Mouse (Mus musculus) MEL-GATA-1-ER (cell line): ENCODE measurements at regions not wholly inside any gene's neighbourhood (a gene's known extent, or its start where the extent isn't known, plus 50 kb on each side); places are given as distances from the start of the nearest gene placed in this dataset.
"Not testable (repeated sequence)": the region's sequence is repeated elsewhere in the genome, so short reads cannot be mapped to it uniquely, and the experiment has no call there.

Experiments used
- DNase-seq: peaks from one replicate; pipeline ENCODE4 v3.0.0-alpha.2; 2012; ENCODE audit warnings: low read depth; ENCODE audit errors: extremely low read depth

- DNase-seq, result peak; percentile 26
Observed at GRCm38 (mm10) chr13:7967886-7968285, 234.8 kb upstream of the Adarb2 start.

DNA sequence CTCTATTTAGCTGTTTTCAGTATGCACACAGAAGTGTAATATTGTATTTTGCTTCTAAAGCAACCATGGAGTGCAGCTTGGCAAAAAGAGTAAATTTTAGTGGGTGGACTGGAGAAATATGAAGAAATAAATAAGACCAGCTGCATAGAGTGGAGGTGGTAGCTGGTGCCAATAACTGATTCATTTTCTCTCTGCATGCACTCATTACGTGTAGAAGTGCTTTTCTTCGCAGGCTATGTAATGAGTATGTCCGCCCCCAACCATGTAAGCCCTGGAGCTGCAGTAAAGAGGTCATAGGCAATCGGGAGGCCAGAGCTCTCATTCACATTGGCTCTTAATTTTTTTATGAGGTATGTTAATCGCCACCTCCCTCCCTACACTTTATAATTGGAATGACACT lies 208.5 kb upstream of the Adarb2 start:
- DNase-seq, result no peak

GRCm38 (mm10) chr13:8030096-8030495 lies 172.6 kb upstream of the Adarb2 start:
- not testable (repeated sequence) for DNase-seq

GRCm38 (mm10) chr13:8050930-8051495 lies 151.7 kb upstream of the Adarb2 start:
- DNase-seq, result no peak

DNA sequence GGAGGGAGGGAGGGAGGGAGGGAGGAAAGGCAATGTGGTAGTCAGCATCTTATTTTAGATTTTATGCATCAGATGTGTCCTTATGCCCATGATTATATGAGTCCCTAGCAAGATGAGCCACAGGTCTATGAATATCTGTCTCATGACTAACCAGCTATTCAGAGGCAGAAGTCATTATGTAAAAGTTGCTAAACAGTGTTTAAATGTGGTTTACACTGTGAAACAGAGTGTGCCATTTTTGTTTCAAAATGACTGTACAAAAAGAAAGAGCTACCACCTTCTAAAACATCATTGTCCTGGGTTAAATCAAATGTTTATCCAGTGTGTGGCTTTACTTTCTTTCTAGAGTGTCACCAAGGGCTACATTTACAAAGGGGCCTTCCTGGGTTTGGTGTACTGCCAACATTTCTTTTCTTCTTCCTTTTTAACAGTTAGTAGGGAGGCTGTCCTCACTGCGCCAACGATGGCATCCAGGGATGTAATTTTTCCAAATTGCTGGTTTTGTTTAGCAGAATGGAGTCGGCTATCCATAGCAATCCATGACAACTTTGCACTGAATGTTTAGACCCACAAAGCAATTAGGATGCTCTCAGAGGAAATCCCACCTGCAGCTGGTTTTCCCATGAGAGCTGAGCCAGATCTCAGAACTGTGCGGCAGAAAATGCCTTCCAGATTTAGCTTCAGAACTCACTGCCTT lies 146.4 kb upstream of the Adarb2 start:
- DNase-seq, result no peak

DNA sequence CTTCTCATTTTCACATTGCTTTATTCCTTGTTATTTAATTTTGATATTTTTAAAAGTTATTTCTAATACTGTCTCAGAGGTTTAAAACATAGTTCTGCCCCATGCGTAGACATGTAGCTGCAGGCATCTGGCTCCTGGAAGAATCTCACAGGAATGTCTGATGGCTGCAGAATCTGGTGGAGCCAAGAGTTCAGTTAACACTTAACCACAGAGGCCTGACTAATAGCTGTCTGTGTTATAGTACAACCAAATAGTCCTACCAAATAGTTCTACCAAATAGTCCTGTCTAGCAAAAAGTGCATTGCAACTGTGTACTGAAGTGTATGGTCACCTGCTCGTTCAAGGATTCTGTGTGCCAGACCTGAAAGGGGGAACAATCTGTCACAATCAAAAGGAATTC lies 115.5 kb upstream of the Adarb2 start:
- DNase-seq, result no peak

- DNase-seq, result peak; percentile 21
Observed at GRCm38 (mm10) chr13:8089519-8089918, 113.1 kb upstream of the Adarb2 start.

DNA sequence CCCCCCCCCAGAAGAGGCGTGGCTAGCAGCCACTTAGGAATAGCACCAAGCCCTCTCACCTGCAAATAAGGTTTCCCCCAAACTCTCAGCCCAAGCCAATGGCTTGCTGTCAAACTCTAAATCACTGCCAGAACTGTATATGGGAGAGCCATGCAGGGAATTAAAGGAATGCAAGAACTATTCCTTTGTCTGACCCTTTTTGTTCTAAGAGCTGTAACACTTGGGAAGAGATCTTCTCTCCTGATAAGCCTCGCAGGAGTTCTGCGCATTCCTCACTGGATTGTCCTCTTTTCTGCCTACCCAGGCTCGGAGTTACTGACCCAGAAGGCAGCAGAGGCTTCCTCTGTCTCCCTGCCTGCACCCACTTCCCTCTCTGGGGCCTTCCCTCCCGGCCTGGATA lies 94.0 kb upstream of the Adarb2 start:
- DNase-seq, result no peak

DNA sequence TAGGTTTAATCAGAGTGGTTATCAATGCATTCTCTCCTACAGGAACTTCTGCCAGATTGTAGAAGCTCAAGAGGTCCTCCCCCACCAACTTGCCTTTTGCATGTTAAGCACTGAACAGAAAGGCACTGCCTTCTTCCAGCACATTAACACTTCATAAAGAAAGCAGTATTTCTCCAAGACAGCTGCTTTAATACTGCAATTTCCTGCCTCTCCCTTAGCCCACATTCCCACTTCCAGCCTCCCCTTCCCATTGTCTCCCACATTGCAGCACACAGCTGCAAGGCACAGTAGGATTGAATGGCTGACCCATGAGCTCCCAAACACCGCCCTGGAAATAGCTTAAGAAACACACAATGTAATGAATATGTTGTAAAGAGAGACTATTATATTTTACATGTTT lies 89.7 kb upstream of the Adarb2 start:
- no peak for DNase-seq

DNA sequence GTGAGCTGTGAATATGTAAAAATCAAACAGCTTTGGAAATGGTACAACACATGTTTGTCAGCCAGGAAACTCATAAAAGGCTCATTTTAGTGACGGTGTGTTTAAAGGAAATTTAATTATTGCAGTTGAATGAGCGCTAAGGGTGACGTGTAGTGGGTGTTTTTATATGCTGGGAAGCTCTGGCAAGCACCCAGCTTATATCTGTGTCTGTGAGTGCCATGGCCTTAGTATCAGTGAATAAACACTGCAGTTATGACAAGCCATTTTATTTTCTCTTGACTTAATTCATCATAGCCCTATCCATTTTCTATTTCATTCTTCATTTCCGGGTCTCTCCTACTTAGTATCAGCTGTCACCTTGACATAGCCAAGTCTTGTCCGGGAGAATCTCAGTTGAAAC lies 83.7 kb upstream of the Adarb2 start:
- no peak for DNase-seq

DNA sequence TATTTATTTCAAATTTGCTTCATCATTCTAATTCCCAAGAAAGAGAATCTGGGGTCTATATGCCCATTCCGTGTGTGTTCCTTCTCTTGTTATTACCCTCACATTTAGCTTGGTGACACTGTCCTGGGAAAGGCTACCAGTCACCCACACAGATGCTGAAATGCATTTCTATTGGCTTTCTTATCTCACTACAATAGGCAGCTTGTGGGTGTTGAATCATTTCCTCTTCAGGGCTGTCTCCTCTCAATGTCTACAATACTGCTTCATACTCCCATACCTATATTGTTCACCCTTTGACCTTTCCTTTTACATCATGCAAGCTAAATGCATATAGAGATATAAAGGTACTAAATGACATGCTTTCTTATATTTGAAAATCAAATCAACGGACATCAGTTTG lies 82.7 kb upstream of the Adarb2 start:
- DNase-seq, result peak; percentile 49

DNA sequence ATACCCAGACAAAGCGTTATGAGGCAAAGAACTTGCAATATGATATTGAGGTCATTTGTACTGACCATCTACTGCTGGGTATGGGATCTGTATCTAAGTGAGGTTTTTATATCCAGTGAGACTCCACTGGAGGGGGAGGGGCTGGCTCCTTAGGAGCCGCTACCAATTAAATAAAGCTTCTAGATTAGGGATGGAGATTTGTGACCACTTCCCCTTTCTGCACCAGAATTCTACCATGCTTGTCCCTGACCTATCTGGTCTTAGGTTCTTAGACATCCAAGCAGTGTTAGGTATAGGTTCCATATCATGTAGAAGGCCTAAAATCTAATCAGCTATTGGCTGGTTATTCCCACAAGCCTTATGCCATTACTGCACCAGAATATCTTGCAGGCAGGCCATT lies 67.9 kb upstream of the Adarb2 start:
- DNase-seq, result peak; percentile 50

DNA sequence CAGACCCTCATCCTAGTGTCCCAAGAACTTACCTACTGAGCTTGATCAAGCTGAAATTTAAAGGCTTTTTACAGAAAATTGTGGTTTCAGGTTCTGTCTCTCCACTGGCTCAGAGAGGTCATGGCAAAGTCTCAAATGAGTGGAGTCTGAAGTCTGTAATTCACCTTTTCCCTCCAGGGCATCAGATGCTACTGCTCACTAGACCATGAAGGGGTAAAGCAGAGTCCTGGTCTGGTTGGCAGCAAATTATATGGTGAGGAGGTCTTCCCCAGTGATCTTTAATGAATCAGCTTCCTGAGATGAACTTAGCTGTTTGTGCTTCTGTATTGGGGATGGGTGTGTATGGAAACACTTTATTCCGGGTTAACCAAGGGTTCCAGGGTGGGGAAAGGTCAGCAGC lies 63.3 kb upstream of the Adarb2 start:
- DNase-seq, result no peak

DNA sequence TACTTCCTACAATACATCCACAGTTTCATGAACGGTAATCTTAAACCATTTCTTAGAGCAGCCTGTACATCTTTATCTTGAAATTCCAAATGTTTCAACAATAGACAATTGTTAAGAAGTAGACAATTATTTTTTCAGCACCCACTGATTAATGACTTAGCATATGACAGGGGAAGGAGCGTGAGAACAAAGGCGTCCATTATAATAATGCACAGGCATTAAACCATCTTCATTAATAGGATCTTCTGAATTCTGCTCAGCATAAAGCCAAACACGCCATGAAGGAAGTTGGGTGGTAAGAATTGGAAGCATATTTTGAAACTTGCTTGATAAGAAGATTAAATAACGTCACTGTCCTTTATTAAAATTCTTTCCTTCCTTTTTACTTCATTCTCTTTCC lies 50.5 kb upstream of the Adarb2 start:
- DNase-seq, result no peak
